Mouse (Mus musculus) lung, postnatal 14 days (tissue): ENCODE measurements around the gene Gp1bb.

Experiments used
- DNase-seq: peaks from one replicate; pipeline ENCODE4 v3.0.0; 2021

Gene Gp1bb

DNA sequence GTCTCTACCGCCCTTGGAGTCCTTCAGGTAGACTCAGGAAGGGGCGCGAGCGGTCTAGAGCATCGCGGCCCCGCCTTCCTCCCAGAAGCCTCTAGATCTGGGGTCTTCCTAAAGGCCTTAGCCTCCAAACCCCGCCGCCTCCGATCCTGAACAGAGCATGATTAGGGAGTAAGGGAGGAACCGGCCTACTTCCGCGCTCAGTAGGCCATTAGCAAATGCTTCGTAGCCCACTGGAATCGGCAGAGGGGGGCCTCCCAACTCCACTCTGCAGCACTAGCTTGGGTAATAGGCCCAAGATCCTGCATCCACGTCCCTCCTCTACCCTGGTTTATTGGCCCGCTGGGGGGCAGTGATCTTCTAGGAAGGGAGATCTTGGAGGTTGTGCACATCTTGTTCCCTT is at the start of gene Gp1bb:
TSS of gene Gp1bb (minus strand) at position 385 of the 400 bp plus-strand sequence.
- DNase-seq = no peak

DNA sequence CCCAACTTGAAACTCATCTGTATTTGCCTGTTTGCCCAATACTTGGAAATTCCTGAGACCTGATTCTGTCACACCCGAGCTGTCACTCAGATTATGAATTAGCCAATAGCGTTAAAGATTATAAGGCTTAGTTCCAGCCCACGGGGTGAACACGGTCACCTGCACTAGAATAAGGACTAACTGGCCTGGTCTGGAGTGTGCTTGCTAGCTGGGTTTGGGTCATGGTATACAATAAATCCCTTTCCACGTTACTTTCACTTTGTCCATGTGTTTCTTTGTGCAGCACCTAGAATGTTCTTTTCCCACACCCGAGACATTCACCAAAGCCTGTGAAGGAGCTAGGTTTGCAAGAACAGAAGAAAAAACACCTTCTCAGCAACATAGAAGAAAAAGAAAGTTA is 47.7 kb upstream of the Gp1bb start:
- DNase-seq = no peak

- DNase-seq = no peak
Measured at GRCm38 (mm10) chr16:18658597-18658996, 36.4 kb upstream of the Gp1bb start.

GRCm38 (mm10) chr16:18655372-18656098 is 33.3 kb upstream of the Gp1bb start:
- DNase-seq = no peak

DNA sequence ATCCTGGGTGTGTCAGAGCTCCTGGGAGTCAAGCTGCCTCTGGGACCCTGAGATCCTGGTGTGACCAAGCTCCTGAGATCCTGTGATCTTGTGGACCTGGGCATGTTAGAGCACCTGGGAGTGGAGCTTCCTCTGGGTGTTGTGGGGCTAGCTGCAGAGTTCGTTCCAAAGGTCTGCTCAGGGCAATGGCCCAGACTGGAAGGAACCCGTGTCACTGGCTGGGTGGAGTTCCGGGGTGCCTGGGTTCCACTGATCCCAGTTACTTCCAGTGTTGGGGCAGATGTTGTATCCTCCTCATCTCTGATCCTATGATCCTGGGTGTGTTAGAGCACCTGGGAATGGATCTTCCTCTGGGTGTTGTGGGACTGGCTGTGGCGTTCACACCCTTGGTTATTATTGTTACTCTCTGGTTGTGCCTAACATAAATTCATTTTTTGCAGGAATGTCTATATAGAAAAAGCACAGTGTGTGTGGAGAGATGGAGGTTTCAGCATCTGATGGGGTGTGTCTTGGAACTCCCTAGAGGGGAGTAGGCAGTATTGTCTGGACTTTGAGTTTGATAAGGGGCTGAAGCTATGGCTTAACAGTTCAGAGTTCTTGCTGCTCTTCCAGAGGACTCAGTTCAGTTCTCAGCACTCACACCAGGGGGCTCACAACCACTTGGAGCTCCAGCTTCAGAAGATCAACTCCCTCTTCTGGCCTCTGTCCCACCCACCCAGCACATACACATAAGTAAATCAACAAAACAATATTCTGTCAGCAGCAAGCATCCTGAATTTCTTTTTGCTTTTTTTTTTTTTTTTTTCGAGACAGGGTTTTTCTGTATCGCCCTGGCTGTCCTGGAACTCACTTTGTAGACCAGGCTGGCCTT is 31.3 kb upstream of the Gp1bb start:
- no peak for DNase-seq

DNA sequence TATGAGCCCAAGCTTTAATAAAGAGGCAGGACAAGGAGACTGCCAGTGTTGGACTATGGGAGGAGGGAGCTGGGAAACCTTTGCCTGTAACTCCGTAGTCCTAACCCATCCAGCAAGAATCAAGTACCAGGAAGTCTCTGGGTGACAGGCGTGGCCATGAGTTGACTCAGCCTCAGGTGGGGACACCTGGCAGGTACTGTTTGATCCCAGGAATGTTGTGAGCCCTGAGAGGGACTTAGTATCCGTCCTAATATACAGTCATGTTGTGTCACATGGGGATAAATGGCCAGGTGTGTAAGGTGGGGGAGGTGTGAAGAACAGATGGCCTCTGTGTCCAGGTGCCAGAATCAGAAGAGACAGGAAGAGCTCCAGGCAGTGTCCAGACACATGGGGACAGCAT is 26.9 kb upstream of the Gp1bb start:
- DNase-seq = no peak

DNA sequence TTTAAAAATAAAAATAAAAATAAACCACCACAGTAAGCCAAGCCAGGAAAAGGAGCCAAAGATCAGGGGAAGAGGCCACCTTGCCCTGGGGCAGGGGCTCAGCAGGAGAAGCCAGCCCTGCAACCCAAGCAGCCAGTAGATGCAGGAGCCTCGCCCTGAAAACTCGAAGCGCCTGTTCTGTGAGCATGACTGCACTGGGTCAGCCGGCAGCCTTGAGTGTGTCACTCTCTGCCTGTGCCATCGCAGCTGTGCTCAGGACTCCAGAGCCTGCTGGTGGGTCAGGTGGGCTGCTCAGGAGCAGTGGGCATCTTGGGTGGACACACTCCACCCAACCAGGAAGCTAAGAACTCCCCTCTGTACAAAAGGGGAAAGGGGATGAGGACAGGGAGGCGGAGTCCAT is 23.1 kb upstream of the Gp1bb start:
- DNase-seq = no peak

GRCm38 (mm10) chr16:18644485-18644884 is 22.3 kb upstream of the Gp1bb start:
- DNase-seq = no peak

- no peak for DNase-seq
Measured at GRCm38 (mm10) chr16:18643406-18643998, 21.3 kb upstream of the Gp1bb start.

DNA sequence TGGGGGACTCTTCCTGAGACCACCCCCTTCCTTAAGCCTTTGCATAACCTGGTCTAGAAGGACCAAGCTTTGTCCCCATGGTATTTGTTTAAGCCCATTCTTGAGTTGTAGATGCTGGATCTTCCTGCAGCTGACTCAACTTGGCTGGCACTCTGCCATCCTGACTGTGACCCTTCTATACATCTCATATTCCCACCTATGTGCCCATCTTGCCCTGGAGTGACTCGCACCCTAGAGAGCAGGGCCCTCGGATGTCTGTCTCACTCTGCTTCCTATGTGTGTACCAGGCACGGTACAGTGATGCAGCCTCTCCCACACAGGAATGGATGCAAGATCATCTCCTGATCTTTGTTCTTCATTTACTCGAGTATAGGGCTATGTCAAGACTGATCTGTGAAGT is 20.7 kb upstream of the Gp1bb start:
- DNase-seq = no peak

DNA sequence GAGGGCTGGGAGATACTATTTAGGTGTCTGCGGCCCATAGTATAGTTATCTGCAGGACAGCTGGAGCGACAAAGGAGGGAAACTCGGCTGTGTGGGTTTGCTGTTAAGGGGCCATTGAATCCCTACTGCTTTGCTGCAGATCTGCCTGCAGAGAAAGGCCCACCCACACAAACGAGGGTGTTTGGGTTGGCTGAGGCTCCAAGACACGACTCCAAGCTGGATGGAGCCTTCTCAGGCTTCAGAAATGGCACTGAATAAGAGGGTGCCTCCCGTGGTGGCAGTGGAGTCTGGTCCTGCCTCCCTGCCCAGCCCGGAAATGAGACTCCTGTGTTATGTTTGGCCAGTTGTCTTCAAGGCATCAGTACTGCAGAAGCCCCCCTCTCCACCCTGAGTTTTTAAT is 20.1 kb upstream of the Gp1bb start:
- no peak for DNase-seq

GRCm38 (mm10) chr16:18639382-18639929 is 17.3 kb upstream of the Gp1bb start:
- no peak for DNase-seq

GRCm38 (mm10) chr16:18638396-18638795 is 16.2 kb upstream of the Gp1bb start:
- DNase-seq = no peak

- DNase-seq = no peak
Measured at GRCm38 (mm10) chr16:18636804-18637203, 14.6 kb upstream of the Gp1bb start.

- no peak for DNase-seq
Measured at GRCm38 (mm10) chr16:18636401-18636800, 14.2 kb upstream of the Gp1bb start.

DNA sequence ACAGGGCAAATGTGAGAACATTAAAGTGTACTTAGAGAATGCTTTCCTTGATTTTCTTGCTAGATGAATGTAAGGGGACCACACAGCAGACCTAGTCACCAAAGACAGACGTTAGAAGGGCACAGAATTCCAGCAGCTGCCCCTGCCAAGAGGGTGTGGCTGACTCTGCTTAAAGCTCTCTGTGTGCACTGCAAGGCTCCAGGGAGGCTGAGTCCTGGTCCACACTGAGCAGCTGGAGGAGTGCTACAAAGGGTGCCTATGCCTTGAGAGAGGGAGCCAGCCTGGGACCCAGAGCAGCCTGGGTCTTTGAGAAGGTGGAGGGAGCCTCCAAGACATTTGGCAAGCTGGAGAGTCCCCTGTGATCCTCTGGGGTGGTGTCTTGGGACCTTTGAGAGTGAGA is 11.1 kb upstream of the Gp1bb start:
- no peak for DNase-seq

GRCm38 (mm10) chr16:18632816-18633215 is 10.6 kb upstream of the Gp1bb start:
- DNase-seq = no peak

DNA sequence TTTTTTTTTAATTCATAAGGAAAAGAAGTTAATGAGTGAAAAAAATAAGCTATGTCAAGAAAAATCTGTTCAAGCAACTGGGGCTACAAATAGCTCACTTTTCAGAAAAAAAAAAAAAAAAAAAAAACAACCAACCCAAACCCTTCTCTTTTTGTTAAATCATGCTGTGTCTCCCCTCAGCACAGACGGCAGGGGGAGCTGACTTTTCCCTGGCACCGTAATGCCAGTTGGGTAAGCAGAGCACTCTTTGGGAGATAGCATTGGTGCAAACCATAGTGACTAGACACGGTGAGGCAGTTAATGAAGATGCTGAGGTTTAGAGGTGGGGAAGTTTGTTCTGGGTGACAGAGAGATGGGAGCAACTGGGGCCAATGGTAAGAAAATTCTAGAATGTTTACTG is 9.9 kb upstream of the Gp1bb start:
- DNase-seq = no peak

- DNase-seq = no peak
Measured at GRCm38 (mm10) chr16:18631141-18631540, 8.9 kb upstream of the Gp1bb start.

GRCm38 (mm10) chr16:18630291-18630690 is 8.1 kb upstream of the Gp1bb start:
- DNase-seq = no peak

- peak; percentile 72 for DNase-seq
Measured at GRCm38 (mm10) chr16:18629390-18630231, 7.4 kb upstream of the Gp1bb start, which contains the start of gene Sept5. Gene Sept5, minus strand, starts transcription at chr16:18629954.

- DNase-seq = no peak
Measured at GRCm38 (mm10) chr16:18628948-18629340, 6.7 kb upstream of the Gp1bb start.
